Mouse (Mus musculus): ENCODE data around the gene 4931406P16Rik. TPM values are rescaled to one million over a fixed set of nuclear protein-coding genes. Genes with fewer than 3 reads are reported as not detected.
A peak's percentile ranks its signal among the peaks of the same experiment; 100 is the strongest.
"Not testable (repeated sequence)": the region's sequence is repeated elsewhere in the genome, so short reads cannot be mapped to it uniquely, and the experiment has no call there.

Gene 4931406P16Rik
- polyA plus RNA-seq, 1 experiment, result 32.0 TPM

DNA sequence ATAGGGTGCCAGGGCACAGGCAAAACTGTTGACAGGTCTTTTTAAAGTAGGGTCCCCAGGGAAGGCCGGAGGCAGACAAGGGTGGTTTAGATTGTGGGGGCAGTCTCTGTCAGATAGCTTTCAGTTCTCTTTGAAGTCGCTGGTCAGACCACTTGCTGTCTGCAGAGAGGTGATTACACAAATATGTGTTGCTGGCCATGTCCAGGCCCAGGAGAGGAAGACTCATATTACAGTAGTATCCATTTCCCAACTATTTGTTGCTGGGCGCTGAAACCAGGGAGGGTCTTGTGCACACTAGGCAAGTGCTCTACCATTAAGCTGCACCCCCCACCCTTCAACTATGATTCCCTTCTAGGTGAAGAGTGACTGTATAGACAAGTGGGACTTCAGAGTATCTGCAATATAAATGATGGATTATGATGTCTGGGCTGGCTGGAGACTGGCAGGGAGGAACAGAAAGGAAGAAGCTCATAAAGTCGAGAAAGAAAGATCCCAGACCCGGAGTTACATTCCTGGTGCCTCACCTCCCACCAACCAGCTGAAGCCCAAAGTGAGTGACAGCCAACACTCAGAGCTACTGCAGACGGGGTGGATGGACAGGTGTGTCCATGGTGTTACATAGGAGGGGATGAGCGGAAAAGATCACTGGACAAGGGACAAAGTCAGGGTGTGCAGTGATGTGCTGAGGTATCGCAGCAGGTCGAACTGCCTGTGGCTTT, 25.3 kb upstream of the 4931406P16Rik start:
- Histone ChIP-seq H3K4me3 (ENCODE audit: insufficient read depth, low read length) (no peak overlapping the region), H3K27ac (ENCODE audit: insufficient read depth, low read length) (no peak overlapping the region), H3K4me1 (ENCODE audit: control insufficient read depth, insufficient read depth, low read length) (no peaks in the 10 kb centered on the region)
- no peak for TF ChIP-seq POLR2A (IDR thresholded peaks at IDR 0.05; ENCODE audit: extremely low read depth, insufficient read depth, low read length)
- no peak for TF ChIP-seq CTCF (IDR thresholded peaks at IDR 0.05; ENCODE audit: extremely low read depth, insufficient read depth, low read length)

DNA sequence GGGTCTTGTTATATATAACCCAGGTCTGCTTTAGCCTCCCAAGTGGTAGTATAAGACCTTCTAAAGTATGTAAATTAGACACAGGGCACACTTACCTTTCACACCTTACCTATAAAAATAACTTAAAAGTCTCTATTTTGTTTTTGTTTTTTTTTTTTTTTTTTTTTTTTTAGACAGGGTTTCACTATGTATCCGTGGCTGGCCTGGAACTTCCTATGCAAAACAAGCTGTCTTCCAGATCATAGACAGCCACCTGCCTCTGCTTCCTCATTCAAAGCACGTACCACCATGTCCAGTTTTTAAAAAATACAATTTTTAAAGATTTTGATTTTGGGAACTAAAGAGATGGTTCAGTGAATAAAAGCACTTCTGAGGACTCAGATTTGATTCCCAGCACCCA, 23.9 kb upstream of the 4931406P16Rik start:
- no peak overlapping the region for H3K27ac ChIP-seq (ENCODE audit: insufficient read depth, low read length)
- H3K4me3 ChIP-seq (ENCODE audit: insufficient read depth, low read length), result no peak overlapping the region
- no peaks in the 10 kb centered on the region for H3K4me1 ChIP-seq (ENCODE audit: control insufficient read depth, insufficient read depth, low read length)
- no peak for TF ChIP-seq CTCF (IDR thresholded peaks at IDR 0.05; ENCODE audit: extremely low read depth, insufficient read depth, low read length)

DNA sequence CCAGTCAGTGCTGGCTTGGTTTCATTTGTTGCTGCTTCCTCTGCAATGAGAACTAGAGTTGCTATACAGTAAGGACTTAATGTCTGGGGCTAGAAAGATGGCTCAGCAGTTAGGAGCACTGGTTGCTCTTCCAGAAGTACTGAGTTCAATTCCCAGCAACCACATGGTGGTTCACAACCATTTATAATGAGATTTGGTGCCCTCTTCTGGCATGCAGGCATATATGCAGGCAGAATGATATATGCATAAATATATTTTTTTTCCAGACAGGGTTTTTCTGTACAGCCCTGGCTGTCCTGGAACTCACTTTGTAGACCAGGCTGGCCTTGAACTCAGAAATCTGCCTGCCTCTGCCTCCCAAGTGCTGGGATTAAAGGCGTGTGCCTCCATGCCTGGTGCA, 23.2 kb upstream of the 4931406P16Rik start:
- not testable (repeated sequence) for H3K27ac ChIP-seq (ENCODE audit: insufficient read depth, low read length); H3K4me1 ChIP-seq (ENCODE audit: control insufficient read depth, insufficient read depth, low read length); H3K4me3 ChIP-seq (ENCODE audit: insufficient read depth, low read length)

DNA sequence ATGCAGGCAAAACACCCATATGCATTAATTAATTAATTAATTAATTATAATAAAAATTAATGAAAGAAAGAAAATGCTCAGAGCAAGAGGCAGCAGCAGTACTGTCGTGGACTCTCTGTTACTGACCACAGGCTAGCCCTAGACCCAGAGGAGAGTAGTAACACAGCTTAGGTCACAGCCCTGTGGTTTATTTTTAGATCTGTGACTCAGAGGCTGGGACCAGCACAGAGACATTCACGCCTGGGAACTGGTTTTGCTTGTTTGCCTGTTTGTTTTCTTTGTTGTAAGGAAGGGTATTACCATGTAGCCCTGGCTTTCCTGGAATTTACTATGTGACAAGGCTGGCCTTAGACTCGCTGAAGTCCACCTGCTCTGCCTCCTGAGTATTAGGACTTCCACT, 14.1 kb upstream of the 4931406P16Rik start:
- Histone ChIP-seq H3K4me1 (ENCODE audit: control insufficient read depth, insufficient read depth, low read length) (no peaks in the 10 kb centered on the region), H3K27ac (ENCODE audit: insufficient read depth, low read length) (0 out of 2 replicates have a peak overlapping the region, but pooled peaks have one; percentile 8), H3K4me3 (ENCODE audit: insufficient read depth, low read length) (no peak overlapping the region)
- no peak for TF ChIP-seq CTCF (IDR thresholded peaks at IDR 0.05; ENCODE audit: extremely low read depth, insufficient read depth, low read length)
- TF ChIP-seq POLR2A (IDR thresholded peaks at IDR 0.05; ENCODE audit: extremely low read depth, insufficient read depth, low read length), result no peak

DNA sequence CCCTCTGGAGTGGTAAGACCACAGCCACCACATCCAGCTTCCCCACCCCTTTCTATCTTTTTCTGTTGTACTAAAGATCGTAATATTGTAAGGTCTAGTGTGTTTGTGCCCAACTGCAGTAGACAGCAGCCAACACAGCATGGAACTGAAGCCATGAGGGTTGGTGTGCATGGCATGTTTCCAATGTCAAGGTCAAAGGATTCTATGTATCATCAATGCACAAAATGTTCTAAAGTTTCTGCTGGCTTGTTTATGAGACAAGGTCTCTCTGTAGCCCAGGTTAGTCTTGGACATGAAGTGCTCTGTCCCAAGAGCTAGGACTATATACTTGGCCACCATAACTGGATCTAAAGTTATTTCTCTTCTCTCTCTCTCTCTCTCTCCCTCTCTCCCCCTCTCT, 11.5 kb upstream of the 4931406P16Rik start:
- Histone ChIP-seq H3K27ac (ENCODE audit: insufficient read depth, low read length) (no peak overlapping the region), H3K4me1 (ENCODE audit: control insufficient read depth, insufficient read depth, low read length) (no peaks in the 10 kb centered on the region; the same call in 1 of the 2 replicates), H3K4me3 (ENCODE audit: insufficient read depth, low read length) (no peak overlapping the region)
- no peak for TF ChIP-seq POLR2A (IDR thresholded peaks at IDR 0.05; ENCODE audit: extremely low read depth, insufficient read depth, low read length)
- TF ChIP-seq CTCF (IDR thresholded peaks at IDR 0.05; ENCODE audit: extremely low read depth, insufficient read depth, low read length), result no peak

DNA sequence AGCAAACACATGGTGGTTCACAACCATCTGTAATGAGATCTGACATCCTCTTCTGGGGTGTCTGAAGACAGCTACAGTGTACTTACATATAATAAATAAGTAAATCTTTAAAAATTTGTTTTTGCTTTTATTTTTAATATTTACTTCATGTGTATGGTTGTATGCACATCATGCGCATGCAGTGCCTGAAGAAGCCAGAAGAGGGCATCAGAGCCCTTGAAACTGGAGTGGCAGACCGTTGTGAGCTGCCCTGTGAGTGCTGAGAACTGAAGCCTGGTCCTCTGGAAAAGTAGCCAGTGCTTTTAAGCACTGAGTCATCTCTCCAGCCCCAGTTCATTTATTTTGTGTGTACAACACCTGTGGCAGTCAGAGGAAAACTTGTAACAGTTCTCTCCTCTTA, 10.7 kb upstream of the 4931406P16Rik start:
- H3K27ac ChIP-seq (ENCODE audit: insufficient read depth, low read length), result no peak overlapping the region
- no peaks in the 10 kb centered on the region; the same call in 1 of the 2 replicates for H3K4me1 ChIP-seq (ENCODE audit: control insufficient read depth, insufficient read depth, low read length)
- TF ChIP-seq CTCF (IDR thresholded peaks at IDR 0.05; ENCODE audit: extremely low read depth, insufficient read depth, low read length), result no peak
- no peak for TF ChIP-seq POLR2A (IDR thresholded peaks at IDR 0.05; ENCODE audit: extremely low read depth, insufficient read depth, low read length)
- no peak overlapping the region for H3K4me3 ChIP-seq (ENCODE audit: insufficient read depth, low read length)

DNA sequence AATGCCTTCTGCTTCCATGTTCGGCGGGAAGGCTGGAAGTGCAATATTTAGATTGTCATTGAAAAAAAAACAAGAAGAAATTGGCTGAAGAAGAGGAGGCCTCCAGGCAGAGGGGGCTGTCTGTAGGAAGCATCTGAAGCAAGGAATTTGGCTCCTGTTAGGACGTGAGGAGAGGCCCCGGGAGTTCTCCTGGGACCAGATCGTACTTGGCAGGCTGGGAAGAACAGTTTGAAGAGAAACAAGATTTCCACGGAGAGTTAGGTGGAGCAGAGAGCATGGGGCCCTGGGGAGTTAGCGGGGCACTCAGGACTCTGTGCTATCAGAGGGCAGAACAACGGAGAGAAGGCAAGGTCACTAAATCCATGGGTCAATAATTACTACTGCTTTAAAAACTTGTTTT, 10.0 kb upstream of the 4931406P16Rik start:
- H3K27ac ChIP-seq (ENCODE audit: insufficient read depth, low read length), result no peak overlapping the region
- TF ChIP-seq CTCF (IDR thresholded peaks at IDR 0.05; ENCODE audit: extremely low read depth, insufficient read depth, low read length) (no peak), POLR2A (IDR thresholded peaks at IDR 0.05; ENCODE audit: extremely low read depth, insufficient read depth, low read length) (no peak)
- H3K4me1 ChIP-seq (ENCODE audit: control insufficient read depth, insufficient read depth, low read length), result peaks cover under 1% of the 10 kb centered on the region
- H3K4me3 ChIP-seq (ENCODE audit: insufficient read depth, low read length), result no peak overlapping the region

DNA sequence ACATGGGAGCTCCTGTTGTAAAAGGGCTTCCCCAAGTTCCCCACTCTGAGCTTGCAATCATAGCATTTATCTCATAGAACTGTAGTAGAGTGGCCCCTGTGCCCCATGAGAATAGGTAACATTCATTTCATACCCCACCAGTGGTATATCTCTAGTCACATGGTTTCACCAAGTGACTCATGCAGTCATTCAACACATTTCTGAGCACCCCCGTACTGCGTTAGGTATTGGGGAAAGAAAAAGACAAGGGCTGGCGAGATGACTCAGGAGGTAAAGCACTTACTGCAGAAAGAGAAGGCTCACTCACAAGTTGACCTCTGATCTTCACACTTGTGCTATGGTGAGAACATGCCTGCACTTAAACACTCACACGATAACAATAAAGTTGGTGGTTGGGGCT, 8.6 kb upstream of the 4931406P16Rik start:
- H3K27ac ChIP-seq (ENCODE audit: insufficient read depth, low read length), result no peak overlapping the region
- H3K4me1 ChIP-seq (ENCODE audit: control insufficient read depth, insufficient read depth, low read length), result peaks cover 2% of the 10 kb centered on the region
- H3K4me3 ChIP-seq (ENCODE audit: insufficient read depth, low read length), result no peak overlapping the region
- TF ChIP-seq CTCF (IDR thresholded peaks at IDR 0.05; ENCODE audit: extremely low read depth, insufficient read depth, low read length) (no peak), POLR2A (IDR thresholded peaks at IDR 0.05; ENCODE audit: extremely low read depth, insufficient read depth, low read length) (no peak)

DNA sequence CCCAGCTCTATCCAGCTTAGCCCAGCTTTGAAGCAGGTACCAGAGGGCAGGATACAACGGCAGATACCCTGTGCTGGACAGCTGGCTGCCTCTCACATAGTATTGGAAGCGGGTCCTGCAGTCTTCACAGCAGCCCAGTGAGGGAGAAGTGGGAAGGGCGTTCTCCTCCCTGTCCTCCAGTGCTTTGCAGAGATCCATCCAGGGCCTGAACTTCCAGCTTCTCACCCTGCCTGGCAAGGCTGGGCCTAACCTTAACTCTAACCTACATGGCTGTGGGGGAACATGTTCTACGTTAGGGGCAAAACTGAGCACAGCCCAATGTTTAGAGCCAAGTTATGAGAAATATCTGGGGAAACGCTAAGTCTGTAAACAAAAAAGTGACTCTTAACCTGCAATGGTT, 7.8 kb upstream of the 4931406P16Rik start:
- Histone ChIP-seq H3K4me1 (ENCODE audit: control insufficient read depth, insufficient read depth, low read length) (peaks cover 2% of the 10 kb centered on the region), H3K27ac (ENCODE audit: insufficient read depth, low read length) (no peak overlapping the region), H3K4me3 (ENCODE audit: insufficient read depth, low read length) (no peak overlapping the region)
- TF ChIP-seq POLR2A (IDR thresholded peaks at IDR 0.05; ENCODE audit: extremely low read depth, insufficient read depth, low read length) (no peak), CTCF (IDR thresholded peaks at IDR 0.05; ENCODE audit: extremely low read depth, insufficient read depth, low read length) (no peak)

DNA sequence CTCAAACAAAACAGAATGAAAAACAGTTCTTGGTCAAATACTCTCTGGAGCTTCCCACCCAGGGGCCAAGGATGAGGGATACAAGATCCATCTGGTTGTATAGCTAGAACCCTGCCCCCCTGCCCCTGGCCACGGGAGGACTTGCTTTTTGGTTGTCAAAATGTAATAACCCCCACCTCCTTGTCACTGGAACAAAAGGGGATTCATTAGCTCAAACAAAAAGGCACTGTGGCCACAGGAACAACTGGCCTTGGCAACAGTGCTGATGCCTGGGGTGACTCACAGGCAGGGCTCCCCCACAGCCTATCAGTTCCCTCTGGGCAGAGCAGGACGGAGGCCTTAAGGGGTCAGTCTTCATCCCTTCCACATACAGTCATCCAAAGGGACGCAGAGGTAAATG, 6.6 kb upstream of the 4931406P16Rik start:
- no peak for TF ChIP-seq CTCF (IDR thresholded peaks at IDR 0.05; ENCODE audit: extremely low read depth, insufficient read depth, low read length)
- TF ChIP-seq POLR2A (IDR thresholded peaks at IDR 0.05; ENCODE audit: extremely low read depth, insufficient read depth, low read length), result no peak
- Histone ChIP-seq H3K4me1 (ENCODE audit: control insufficient read depth, insufficient read depth, low read length) (peaks cover 2% of the 10 kb centered on the region), H3K4me3 (ENCODE audit: insufficient read depth, low read length) (peak overlapping the region; percentile 9; the same call in 1 of the 2 replicates), H3K27ac (ENCODE audit: insufficient read depth, low read length) (peak overlapping the region; percentile 66; the same call in 1 of the 2 replicates)
